Mouse (Mus musculus) MEL (cell line): ENCODE data around the gene Acacb. TPM values are rescaled to one million over a fixed set of nuclear protein-coding genes. Genes with fewer than 3 reads are reported as not detected.

Experiments
- DNase-seq: peaks from one replicate; pipeline ENCODE4 v3.0.0; 2011; ENCODE audit warnings: low read depth, low spot score
- H3K27ac ChIP-seq: 2 replicates; pipeline ENCODE4 v1.5.1; 2012; ENCODE audit warnings: low read depth, mild to moderate bottlenecking, control low read depth, low read length, moderate library complexity; ENCODE audit not compliant: control insufficient read depth
- H3K27me3 ChIP-seq, 2 experiments: fragments of 150-350 bp in 1 of 2; sonication (generic) in 1 of 2; 2 replicates each; pipeline ENCODE4 v1.6.1; 2012; ENCODE audit warnings: low read length in 2 of 2, mild to moderate bottlenecking in 2 of 2, improper control_type of control experiment in 1 of 2, moderate library complexity in 1 of 2; ENCODE audit not compliant: insufficient read depth in 2 of 2, control insufficient read depth in 1 of 2
- H3K36me3 ChIP-seq, 2 experiments: 2 replicates each; pipeline ENCODE4 v1.6.1; 2012 to 2014; ENCODE audit warnings: low read length in 2 of 2, improper control_type of control experiment in 1 of 2, inconsistent platforms in 1 of 2, mild to moderate bottlenecking in 1 of 2; ENCODE audit not compliant: insufficient read depth in 2 of 2, control insufficient read depth in 1 of 2
- H3K4me1 ChIP-seq, 2 experiments: fragments of 150-350 bp in 1 of 2; sonication (generic) in 1 of 2; 2 replicates each; pipeline ENCODE4 v1.6.1; 2012; ENCODE audit warnings: low read length in 2 of 2, improper control_type of control experiment in 1 of 2, mild to moderate bottlenecking in 1 of 2; ENCODE audit not compliant: insufficient read depth in 2 of 2, control insufficient read depth in 1 of 2
- H3K4me3 ChIP-seq, 2 experiments: fragments of 150-350 bp in 1 of 2; sonication (generic) in 1 of 2; 2 replicates each; pipeline ENCODE4 v1.5.1; 2012; ENCODE audit warnings: low read depth in 2 of 2, low read length in 2 of 2, mild to moderate bottlenecking in 2 of 2, moderate library complexity in 2 of 2, control low read depth in 1 of 2, improper control_type of control experiment in 1 of 2; ENCODE audit not compliant: control insufficient read depth in 1 of 2, insufficient read depth in 1 of 2
- H3K79me2 ChIP-seq: 2 replicates; pipeline ENCODE4 v1.6.1; 2012; ENCODE audit warnings: mild to moderate bottlenecking, low read length, moderate library complexity; ENCODE audit not compliant: control insufficient read depth, poor library complexity, insufficient read depth
- H3K9ac ChIP-seq: 2 replicates; pipeline ENCODE4 v1.6.1; 2012; ENCODE audit warnings: low read depth, mild to moderate bottlenecking, control low read depth, low read length, moderate library complexity; ENCODE audit not compliant: control insufficient read depth, poor library complexity, severe bottlenecking
- H3K9me3 ChIP-seq: fragments of 150-350 bp; sonication (generic); replicated peaks from 2 replicates; pipeline ENCODE4 v1.6.1; 2012; ENCODE audit warnings: mild to moderate bottlenecking, low read length, improper control_type of control experiment, moderate library complexity; ENCODE audit not compliant: insufficient read depth
- CHD2 ChIP-seq: IDR thresholded peaks from 2 replicates; pipeline ENCODE4 v1.6.1; 2011; ENCODE audit warnings: low read length, improper control_type of control experiment
- E2F4 ChIP-seq: IDR thresholded peaks from 2 replicates; pipeline ENCODE4 v1.6.1; 2011; ENCODE audit warnings: low read depth, low read length, improper control_type of control experiment, borderline replicate concordance
- EP300 ChIP-seq, 2 experiments: IDR thresholded peaks; 2 replicates each; pipeline ENCODE4 v1.6.1; 2011; ENCODE audit warnings: improper control_type of control experiment in 2 of 2, low read length in 2 of 2, low read depth in 1 of 2, mild to moderate bottlenecking in 1 of 2
- ETS1 ChIP-seq: IDR thresholded peaks from 2 replicates; pipeline ENCODE4 v1.6.1; 2012; ENCODE audit warnings: low read depth, mild to moderate bottlenecking, inconsistent platforms, low read length, improper control_type of control experiment, moderate library complexity
- GATA1 ChIP-seq: IDR thresholded peaks from 2 replicates; pipeline ENCODE4 v1.6.1; 2011; ENCODE audit warnings: low read depth, low read length, improper control_type of control experiment
- HCFC1 ChIP-seq: IDR thresholded peaks from 2 replicates; pipeline ENCODE4 v1.6.1; 2012; ENCODE audit warnings: low read depth, mild to moderate bottlenecking, inconsistent platforms, low read length, improper control_type of control experiment, moderate library complexity
- JUND ChIP-seq: IDR thresholded peaks from 2 replicates; pipeline ENCODE4 v1.6.1; 2011; ENCODE audit warnings: low read depth, mild to moderate bottlenecking, improper control_type of control experiment, low read length
- MAFK ChIP-seq: IDR thresholded peaks from 2 replicates; pipeline ENCODE4 v1.6.1; 2011; ENCODE audit warnings: low read depth, mild to moderate bottlenecking, low read length, improper control_type of control experiment, borderline replicate concordance
- MEF2A ChIP-seq: IDR thresholded peaks from 2 replicates; pipeline ENCODE4 v1.6.1; 2014; ENCODE audit warnings: low read depth, mild to moderate bottlenecking, inconsistent platforms, low read length, improper control_type of control experiment; ENCODE audit not compliant: poor library complexity, insufficient replicate concordance, severe bottlenecking; ENCODE audit errors: extremely low read depth
- NELFE ChIP-seq: IDR thresholded peaks from 2 replicates; pipeline ENCODE4 v1.6.1; 2011; ENCODE audit warnings: low read depth, low read length, improper control_type of control experiment
- POLR2AphosphoS5 ChIP-seq: IDR thresholded peaks from 2 replicates; pipeline ENCODE4 v1.6.1; 2012; ENCODE audit warnings: low read depth, borderline replicate concordance, mild to moderate bottlenecking, inconsistent platforms, low read length, moderate library complexity, mixed read lengths
- RCOR1 ChIP-seq: IDR thresholded peaks from 2 replicates; pipeline ENCODE4 v1.6.1; 2012; ENCODE audit warnings: low read depth, mild to moderate bottlenecking, inconsistent platforms, low read length, improper control_type of control experiment
- TBP ChIP-seq: IDR thresholded peaks from 2 replicates; pipeline ENCODE4 v1.8.0; 2011; ENCODE audit warnings: low read depth, low read length, improper control_type of control experiment
- USF1 ChIP-seq: IDR thresholded peaks from 2 replicates; pipeline ENCODE4 v1.6.1; 2014; ENCODE audit warnings: low read depth, mild to moderate bottlenecking, inconsistent platforms, low read length, improper control_type of control experiment, moderate library complexity
- ZC3H11A ChIP-seq: IDR thresholded peaks from 2 replicates; pipeline ENCODE4 v1.6.1; 2012; ENCODE audit warnings: low read depth, mild to moderate bottlenecking, inconsistent platforms, low read length, improper control_type of control experiment
- ZKSCAN1 ChIP-seq: IDR thresholded peaks from 2 replicates; pipeline ENCODE4 v1.6.1; 2012; ENCODE audit warnings: low read depth, mild to moderate bottlenecking, inconsistent platforms, low read length, improper control_type of control experiment, moderate library complexity
- ZMIZ1 ChIP-seq: IDR thresholded peaks from 2 replicates; pipeline ENCODE4 v1.6.1; 2012; ENCODE audit warnings: low read depth, mild to moderate bottlenecking, inconsistent platforms, low read length, improper control_type of control experiment, moderate library complexity
- polyA plus RNA-seq, 2 experiments: library from polyadenylated mRNA; stranded (reverse) in 1 of 2; unstranded in 1 of 2; fragments of >175 nt in 1 of 2; fragments of >200 nt in 1 of 2; gene quantifications; 2 replicates each; pipeline versions ENCODE4 v1.2.1 to v1.2.4; 2012; ENCODE audit warnings: low replicate concordance in 2 of 2, low read depth in 1 of 2; ENCODE audit not compliant: insufficient read length in 2 of 2, insufficient read depth in 1 of 2, missing spikeins in 1 of 2
- total RNA-seq: library from RNA; depleted of rRNA; stranded (reverse); fragments of 300-350 nt; gene quantifications from 2 replicates; pipeline ENCODE4 v1.2.3, GENCODE M21; 2012

The Acacb gene
- total and polyA plus RNA-seq, 3 experiments: 2.0 to 5.3 TPM; not detected in 1

- no peaks in the 10 kb centered on the region for H3K9me3 ChIP-seq
- H3K79me2 ChIP-seq: no peaks in the 10 kb centered on the region; the same call in 1 of the 2 replicates
- no peak for TF ChIP-seq CHD2
- TF ChIP-seq ZKSCAN1: peak; percentile 86
- TF ChIP-seq ETS1: no peak
- no peak for TF ChIP-seq GATA1
- TF ChIP-seq HCFC1: no peak
- TF ChIP-seq EP300 (IDR thresholded peaks at IDR 0.05; ENCODE audit: low read depth in 1 of 2, low read length in 2 of 2): no peak
- no peak overlapping the region for H3K4me3 ChIP-seq
- H3K36me3 ChIP-seq: peaks cover 0 to 6% of the 10 kb centered on the region in 2 experiments; a peak in 3 of 4 replicates
- no peak overlapping the region for H3K27ac ChIP-seq
- DNase-seq: no peak
- no peak overlapping the region for H3K9ac ChIP-seq
- peaks cover 0 to 6% of the 10 kb centered on the region in 2 experiments; a peak in 2 of 4 replicates for H3K4me1 ChIP-seq
- no peaks in the 10 kb centered on the region for H3K27me3 ChIP-seq
Observed at GRCm38 (mm10) chr5:114126008-114126407, 20.3 kb upstream of the Acacb start.

DNA sequence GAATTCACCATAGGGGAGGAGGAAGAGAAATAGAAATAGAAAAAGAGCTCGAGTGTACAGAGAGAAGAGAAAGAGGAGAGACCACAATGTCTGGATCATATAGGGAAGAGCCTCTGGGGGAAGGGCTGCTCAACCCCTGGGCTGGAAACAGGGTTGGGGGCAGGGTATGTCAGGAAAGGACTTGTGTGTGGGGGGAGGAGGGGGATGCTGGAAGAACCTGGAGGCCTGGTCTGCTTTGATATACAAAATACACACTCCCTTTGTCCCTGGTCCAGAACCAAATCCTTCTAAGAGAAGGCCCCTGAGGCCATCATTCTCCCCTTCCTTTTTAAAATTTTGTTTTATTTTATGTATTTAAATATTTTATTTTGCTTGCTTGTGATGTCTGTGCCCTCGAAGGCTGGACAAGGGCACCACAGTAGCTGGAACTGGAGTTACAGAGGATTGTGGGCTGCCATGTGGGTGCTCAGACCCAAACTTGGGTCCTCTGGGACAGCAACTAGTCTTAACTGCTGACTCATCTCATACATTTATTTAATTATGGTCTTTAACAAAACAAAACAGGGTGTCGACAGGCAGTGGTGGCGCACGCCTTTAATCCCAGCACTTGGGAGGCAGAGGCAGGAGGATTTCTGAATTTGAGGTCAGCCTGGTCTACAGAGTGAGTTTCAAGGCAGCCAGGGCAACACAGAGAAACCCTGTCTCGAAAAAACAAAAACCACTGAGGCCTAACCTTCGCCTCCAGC is 19.7 kb upstream of the Acacb start:
- Histone ChIP-seq H3K4me3 (peak overlapping the region in 1 of 2 experiments; percentile 67; a peak in 2 of 4 replicates), H3K4me1 (peaks cover 0 to 8% of the 10 kb centered on the region in 2 experiments; a peak in 2 of 4 replicates)

More for the DNA sequence above, 19.7 kb upstream of the Acacb start:
- Histone ChIP-seq H3K36me3 (peaks cover 0 to 7% of the 10 kb centered on the region in 2 experiments; a peak in 3 of 4 replicates), H3K9me3 (no peaks in the 10 kb centered on the region), H3K27me3 (no peaks in the 10 kb centered on the region), H3K27ac (peak overlapping the region; percentile 55), H3K79me2 (peaks cover 3% of the 10 kb centered on the region; the same call in 1 of the 2 replicates), H3K9ac (peak overlapping the region; percentile 67)
- TF ChIP-seq USF1 (no peak), MAFK (no peak), ZC3H11A (no peak), NELFE (no peak), POLR2AphosphoS5 (no peak), JUND (no peak), ZMIZ1 (no peak), MEF2A (no peak), TBP (no peak), E2F4 (no peak), ZKSCAN1 (no peak), CHD2 (no peak), RCOR1 (no peak)
- DNase-seq: no peak
